Mouse (Mus musculus) stomach, embryonic 14.5 days (tissue): ENCODE results near the gene Cox19. TPM values are rescaled to one million over a fixed set of nuclear protein-coding genes. Genes with fewer than 3 reads are reported as not detected.
A peak's percentile ranks its signal among the peaks of the same experiment; 100 is the strongest.

Source experiments
- ATAC-seq: fragments of 200-750 bp; cut with Nextera tagmentation; 2 replicates; pipeline ENCODE4 v1.8.0; 2017; ENCODE audit warnings: low read depth, moderate TSS enrichment; ENCODE audit not compliant: insufficient number of reproducible peaks, insufficient read depth, low FRiP score
- H3K27ac ChIP-seq: fragments of 300-500 bp; sonication (generic); 2 replicates; pipeline ENCODE4 v1.5.1; 2014; ENCODE audit warnings: mild to moderate bottlenecking, low read length, moderate library complexity, mixed read lengths
- H3K27me3 ChIP-seq: fragments of 300-500 bp; sonication (generic); 2 replicates; pipeline ENCODE4 v1.6.1; 2014; ENCODE audit warnings: low read length, control low read depth, mixed read lengths; ENCODE audit not compliant: control insufficient read depth, insufficient read depth
- H3K36me3 ChIP-seq: fragments of 300-500 bp; sonication (generic); 2 replicates; pipeline ENCODE4 v1.6.1; 2014; ENCODE audit warnings: mild to moderate bottlenecking, control low read depth, low read length, moderate library complexity, mixed read lengths; ENCODE audit not compliant: control insufficient read depth, insufficient read depth
- H3K4me1 ChIP-seq: fragments of 300-500 bp; sonication (generic); 2 replicates; pipeline ENCODE4 v1.6.1; 2014; ENCODE audit warnings: low read length, control low read depth, mixed read lengths; ENCODE audit not compliant: control insufficient read depth, insufficient read depth
- H3K4me2 ChIP-seq: fragments of 300-500 bp; sonication (generic); replicated peaks from 2 replicates; pipeline ENCODE4 v1.6.1; 2014; ENCODE audit warnings: low read depth, low read length, control low read depth
- H3K4me3 ChIP-seq: fragments of 300-500 bp; sonication (generic); 2 replicates; pipeline ENCODE4 v1.5.1; 2014; ENCODE audit warnings: low read depth, low read length, control low read depth
- H3K9ac ChIP-seq: fragments of 300-500 bp; sonication (generic); replicated peaks from 2 replicates; pipeline ENCODE4 v1.6.1; 2014; ENCODE audit warnings: low read depth, mild to moderate bottlenecking, control low read depth, low read length, moderate library complexity, mixed read lengths
- H3K9me3 ChIP-seq: fragments of 300-500 bp; sonication (generic); 2 replicates; pipeline ENCODE4 v1.6.1; 2016; ENCODE audit warnings: low read depth, low read length, control low read depth; ENCODE audit not compliant: control insufficient read depth
- WGBS: fragments of 180-500 bp; shearing (Covaris S2); extraction: QIAGEN DNeasy Blood & Tissue Kit; methylation state at CpG from one replicate; pipeline ENCODE4 v1.1.7; 2014; 5-methylcytosine and 5-hydroxymethylcytosine counted together
- polyA plus RNA-seq: library from polyadenylated mRNA; unstranded; fragments of >200 nt; fragmentation: Nextera tagmentation; extraction: Ambion mirVana; gene quantifications from 2 replicates; pipeline ENCODE4 v1.2.1, GENCODE M21; 2014

The Cox19 gene
- polyA plus RNA-seq, 1 experiment from 2014 or later, result 120 TPM

GRCm38 (mm10) chr5:139370336-139370735 lies 19.1 kb upstream of the Cox19 start:
- Histone ChIP-seq H3K9me3 (no peaks in the 10 kb centered on the region), H3K4me2 (0 out of 2 replicates have a peak overlapping the region, but pooled peaks have one; percentile 7), H3K27ac (no peak overlapping the region), H3K4me3 (no peak overlapping the region), H3K9ac (no peak overlapping the region), H3K4me1 (peaks cover 5% of the 10 kb centered on the region; the same call in 1 of the 2 replicates), H3K36me3 (no peaks in the 10 kb centered on the region), H3K27me3 (no peaks in the 10 kb centered on the region)
- 86% methylated on average over 6 of the region's 6 CpGs for WGBS
- ATAC-seq, result no peak

GRCm38 (mm10) chr5:139368638-139369320 lies 17.6 kb upstream of the Cox19 start:
- no peaks in the 10 kb centered on the region for H3K9me3 ChIP-seq
- no peak for ATAC-seq
- no peaks in the 10 kb centered on the region for H3K27me3 ChIP-seq
- no peaks in the 10 kb centered on the region for H3K36me3 ChIP-seq
- H3K4me2 ChIP-seq, result no peak overlapping the region
- H3K27ac ChIP-seq, result no peak overlapping the region
- no peak overlapping the region for H3K9ac ChIP-seq
- H3K4me3 ChIP-seq, result no peak overlapping the region
- peaks cover 15% of the 10 kb centered on the region; the same call in 1 of the 2 replicates for H3K4me1 ChIP-seq
- 82% methylated on average over 11 of the region's 11 CpGs for WGBS

- no peaks in the 10 kb centered on the region for H3K36me3 ChIP-seq
- H3K4me3 ChIP-seq, result no peak overlapping the region
- H3K9ac ChIP-seq, result no peak overlapping the region
- H3K27me3 ChIP-seq, result no peaks in the 10 kb centered on the region
- WGBS, result 91% methylated on average over 4 of the region's 4 CpGs
- H3K4me1 ChIP-seq, result peaks cover 15% of the 10 kb centered on the region; the same call in 1 of the 2 replicates
- no peak overlapping the region for H3K4me2 ChIP-seq
- H3K27ac ChIP-seq, result no peak overlapping the region
- no peak for ATAC-seq
- H3K9me3 ChIP-seq, result no peaks in the 10 kb centered on the region
Observed at GRCm38 (mm10) chr5:139367884-139368458, 16.8 kb upstream of the Cox19 start.

GRCm38 (mm10) chr5:139366484-139366883 lies 15.3 kb upstream of the Cox19 start:
- Histone ChIP-seq H3K4me1 (peaks cover 15% of the 10 kb centered on the region; the same call in 1 of the 2 replicates), H3K27ac (no peak overlapping the region), H3K9me3 (no peaks in the 10 kb centered on the region), H3K9ac (no peak overlapping the region), H3K27me3 (no peaks in the 10 kb centered on the region), H3K4me3 (no peak overlapping the region), H3K4me2 (no peak overlapping the region), H3K36me3 (no peaks in the 10 kb centered on the region)
- no peak for ATAC-seq
- 78% methylated on average over 11 of the region's 11 CpGs for WGBS

- H3K4me3 ChIP-seq, result no peak overlapping the region
- no peak for ATAC-seq
- no peaks in the 10 kb centered on the region for H3K27me3 ChIP-seq
- peaks cover 11% of the 10 kb centered on the region; the same call in 1 of the 2 replicates for H3K4me1 ChIP-seq
- 65% methylated on average over 1 of the region's 1 CpGs for WGBS
- no peaks in the 10 kb centered on the region for H3K36me3 ChIP-seq
- no peak overlapping the region for H3K4me2 ChIP-seq
- no peak overlapping the region for H3K27ac ChIP-seq
- no peaks in the 10 kb centered on the region for H3K9me3 ChIP-seq
- no peak overlapping the region for H3K9ac ChIP-seq
Observed at GRCm38 (mm10) chr5:139365827-139366226, 14.6 kb upstream of the Cox19 start.

- no peaks in the 10 kb centered on the region for H3K27me3 ChIP-seq
- no peak overlapping the region for H3K4me2 ChIP-seq
- H3K9ac ChIP-seq, result no peak overlapping the region
- no peak for ATAC-seq
- H3K4me1 ChIP-seq, result peaks cover 11% of the 10 kb centered on the region; the same call in 1 of the 2 replicates
- 30% methylated on average over 5 of the region's 5 CpGs for WGBS
- no peak overlapping the region for H3K27ac ChIP-seq
- no peak overlapping the region for H3K4me3 ChIP-seq
- no peaks in the 10 kb centered on the region for H3K36me3 ChIP-seq
- no peaks in the 10 kb centered on the region for H3K9me3 ChIP-seq
Observed at GRCm38 (mm10) chr5:139364911-139365571, 13.8 kb upstream of the Cox19 start.

- peaks cover 11% of the 10 kb centered on the region; the same call in 1 of the 2 replicates for H3K4me1 ChIP-seq
- H3K9ac ChIP-seq, result no peak overlapping the region
- H3K4me2 ChIP-seq, result no peak overlapping the region
- H3K27ac ChIP-seq, result no peak overlapping the region
- peak; percentile 59; the same call in 1 of the 2 replicates for ATAC-seq
- H3K27me3 ChIP-seq, result no peaks in the 10 kb centered on the region
- WGBS, result 31% methylated on average over 12 of the region's 12 CpGs
- H3K9me3 ChIP-seq, result no peaks in the 10 kb centered on the region
- H3K4me3 ChIP-seq, result no peak overlapping the region
- no peaks in the 10 kb centered on the region for H3K36me3 ChIP-seq
Observed at GRCm38 (mm10) chr5:139364260-139364910, 13.2 kb upstream of the Cox19 start.

GRCm38 (mm10) chr5:139363858-139364257 lies 12.6 kb upstream of the Cox19 start:
- H3K27ac ChIP-seq, result no peak overlapping the region
- H3K4me1 ChIP-seq, result peaks cover 11% of the 10 kb centered on the region; the same call in 1 of the 2 replicates
- no peak for ATAC-seq
- no peak overlapping the region for H3K9ac ChIP-seq
- no peaks in the 10 kb centered on the region for H3K36me3 ChIP-seq
- 63% methylated on average over 7 of the region's 7 CpGs for WGBS
- H3K4me2 ChIP-seq, result no peak overlapping the region
- H3K9me3 ChIP-seq, result no peaks in the 10 kb centered on the region
- H3K4me3 ChIP-seq, result no peak overlapping the region
- H3K27me3 ChIP-seq, result no peaks in the 10 kb centered on the region
